Mouse (Mus musculus) urinary bladder, postnatal 25 days (tissue): ENCODE measurements around the gene 6430571L13Rik.
A peak's percentile ranks its signal among the peaks of the same experiment; 100 is the strongest.

ENCODE experiments used
- DNase-seq: peaks from one replicate; pipeline ENCODE4 v3.0.0; 2022; ENCODE audit warnings: low spot score

The 6430571L13Rik gene

GRCm38 (mm10) chr9:107340911-107341645 lies 676 bp downstream of the 6430571L13Rik start:
- DNase-seq = no peak

GRCm38 (mm10) chr9:107342201-107342709 lies 1.9 kb downstream of the 6430571L13Rik start:
- DNase-seq = no peak

- no peak for DNase-seq
These were observed 2.9 kb downstream of the 6430571L13Rik start for GRCm38 (mm10) chr9:107343146-107343943.

GRCm38 (mm10) chr9:107344027-107344426 lies 3.6 kb downstream of the 6430571L13Rik start:
- DNase-seq = no peak

- no peak for DNase-seq
These were observed 5.7 kb downstream of the 6430571L13Rik start for GRCm38 (mm10) chr9:107346081-107346480.

- no peak for DNase-seq
These were observed 7.3 kb downstream of the 6430571L13Rik start for GRCm38 (mm10) chr9:107347586-107348183.

- no peak for DNase-seq
These were observed 8.9 kb downstream of the 6430571L13Rik start for GRCm38 (mm10) chr9:107349321-107349720.

GRCm38 (mm10) chr9:107354826-107355225 lies 14.4 kb downstream of the 6430571L13Rik start:
- DNase-seq = no peak

GRCm38 (mm10) chr9:107355870-107356765 lies 15.7 kb downstream of the 6430571L13Rik start:
- peak; percentile 52 for DNase-seq

GRCm38 (mm10) chr9:107357651-107358050 lies 17.2 kb downstream of the 6430571L13Rik start:
- DNase-seq = peak; percentile 77

GRCm38 (mm10) chr9:107360989-107361388 lies 20.6 kb downstream of the 6430571L13Rik start:
- no peak for DNase-seq

- peak; percentile 51 for DNase-seq
These were observed 26.2 kb downstream of the 6430571L13Rik start for GRCm38 (mm10) chr9:107366644-107367043.

GRCm38 (mm10) chr9:107368302-107368701 lies 27.9 kb downstream of the 6430571L13Rik start:
- no peak for DNase-seq

- no peak for DNase-seq
These were observed 29.1 kb downstream of the 6430571L13Rik start for GRCm38 (mm10) chr9:107369270-107370105.

- DNase-seq = no peak
These were observed 29.7 kb downstream of the 6430571L13Rik start for GRCm38 (mm10) chr9:107370106-107370463.

- no peak for DNase-seq
These were observed 32.0 kb downstream of the 6430571L13Rik start for GRCm38 (mm10) chr9:107372441-107372840.

- peak; percentile 33 for DNase-seq
These were observed 34.2 kb downstream of the 6430571L13Rik start for GRCm38 (mm10) chr9:107374623-107375022.

- no peak for DNase-seq
These were observed 35.0 kb downstream of the 6430571L13Rik start for GRCm38 (mm10) chr9:107375451-107375850.

- DNase-seq = peak; percentile 16
These were observed 37.6 kb downstream of the 6430571L13Rik start for GRCm38 (mm10) chr9:107377961-107378512.

GRCm38 (mm10) chr9:107381723-107382122 lies 41.3 kb downstream of the 6430571L13Rik start:
- DNase-seq = peak; percentile 24
